Mouse (Mus musculus) myocyte (in vitro differentiated cells): Measurements from ENCODE around the gene Coa4. TPM values are rescaled to one million over a fixed set of nuclear protein-coding genes. Genes with fewer than 3 reads are reported as not detected.

ENCODE experiments used
- H3K27me3 ChIP-seq: one replicate; pipeline ENCODE4 v1.6.1; 2011; ENCODE audit not compliant: control insufficient read depth, insufficient read depth, insufficient read length
- H3K36me3 ChIP-seq: one replicate; pipeline ENCODE4 v1.6.1; 2011; ENCODE audit not compliant: control insufficient read depth, insufficient read depth
- H3K4me2 ChIP-seq: one replicate; pipeline ENCODE4 v1.6.1; 2011; ENCODE audit warnings: low read depth, control low read depth
- H3K4me3 ChIP-seq: one replicate; pipeline ENCODE4 v1.5.1; 2011; ENCODE audit warnings: mild to moderate bottlenecking, control low read depth, moderate library complexity
- H3K79me2 ChIP-seq: one replicate; pipeline ENCODE4 v1.6.1; 2011; ENCODE audit not compliant: control insufficient read depth, insufficient read depth
- H3ac ChIP-seq: one replicate; pipeline ENCODE4 v1.6.1; 2011; ENCODE audit not compliant: control insufficient read depth, insufficient read length
- CEBPB ChIP-seq: IDR thresholded peaks from 2 replicates; pipeline ENCODE4 v1.6.1; 2011; ENCODE audit warnings: mild to moderate bottlenecking, moderate library complexity; ENCODE audit not compliant: poor library complexity, insufficient read depth, severe bottlenecking
- E2F4 ChIP-seq: IDR thresholded peaks from one replicate; pipeline ENCODE4 v1.6.1; 2011; ENCODE audit warnings: mild to moderate bottlenecking, control low read depth, moderate library complexity; ENCODE audit not compliant: insufficient read depth
- MAX ChIP-seq: IDR thresholded peaks from one replicate; pipeline ENCODE4 v1.6.1; 2011; ENCODE audit warnings: low read depth, mild to moderate bottlenecking, control low read depth
- MYOD1 ChIP-seq, 3 experiments: IDR thresholded peaks; one replicate each; pipeline ENCODE4 v1.6.1; 2011; ENCODE audit warnings: control low read depth in 2 of 3, low read depth in 2 of 3, mild to moderate bottlenecking in 2 of 3, moderate library complexity in 1 of 3; ENCODE audit not compliant: insufficient read length in 2 of 3, control insufficient read depth in 1 of 3
- MYOG ChIP-seq, 3 experiments: IDR thresholded peaks; one replicate each; pipeline ENCODE4 v1.6.1; 2011; ENCODE audit warnings: control low read depth in 2 of 3, low read depth in 2 of 3, mild to moderate bottlenecking in 2 of 3; ENCODE audit not compliant: insufficient read length in 2 of 3, control insufficient read depth in 1 of 3, insufficient read depth in 1 of 3
- POLR2A ChIP-seq: IDR thresholded peaks from one replicate; pipeline ENCODE4 v1.6.1; 2011; ENCODE audit warnings: low read depth, mild to moderate bottlenecking, control low read depth, moderate library complexity; ENCODE audit not compliant: insufficient read length
- POLR2AphosphoS2 ChIP-seq: IDR thresholded peaks from one replicate; pipeline ENCODE4 v1.6.1; 2011; ENCODE audit warnings: low read depth, control low read depth; ENCODE audit not compliant: insufficient read length
- REST ChIP-seq: IDR thresholded peaks from one replicate; pipeline ENCODE4 v1.6.1; 2011; ENCODE audit warnings: mild to moderate bottlenecking, control low read depth, moderate library complexity; ENCODE audit not compliant: insufficient read depth, insufficient read length
- SRF ChIP-seq: IDR thresholded peaks from one replicate; pipeline ENCODE4 v1.6.1; 2011; ENCODE audit warnings: low read depth; ENCODE audit not compliant: control insufficient read depth, insufficient read length
- TCF12 ChIP-seq: IDR thresholded peaks from one replicate; pipeline ENCODE4 v1.6.1; 2011; ENCODE audit warnings: mild to moderate bottlenecking, control low read depth; ENCODE audit not compliant: poor library complexity, insufficient read depth, severe bottlenecking
- TCF3 ChIP-seq: IDR thresholded peaks from one replicate; pipeline ENCODE4 v1.6.1; 2011; ENCODE audit warnings: low read depth, control low read depth; ENCODE audit not compliant: insufficient read length
- USF1 ChIP-seq: IDR thresholded peaks from one replicate; pipeline ENCODE4 v1.6.1; 2011; ENCODE audit warnings: low read depth, mild to moderate bottlenecking, control low read depth, moderate library complexity
- polyA plus RNA-seq: library from polyadenylated mRNA; unstranded; fragments of >200 nt; fragmentation: generic; extraction: Trizol; gene quantifications from one replicate; pipeline ENCODE4 v1.2.1, GENCODE M21; 2012; ENCODE audit warnings: missing spikeins

Gene Coa4
- polyA plus RNA-seq, 1 experiment: 15.5 TPM

- Histone ChIP-seq H3K4me2 (no peak overlapping the region), H3K4me3 (no peak overlapping the region), H3K79me2 (no peaks in the 10 kb centered on the region), H3K36me3 (no peaks in the 10 kb centered on the region), H3ac (no peak overlapping the region), H3K27me3 (no peaks in the 10 kb centered on the region)
- TF ChIP-seq MAX: no peak
- no peak for TF ChIP-seq TCF3
- TF ChIP-seq E2F4: no peak
- TF ChIP-seq POLR2A: no peak
- no peak for TF ChIP-seq MYOG (IDR thresholded peaks at IDR 0.05; ENCODE audit: control insufficient read depth in 1 of 3, insufficient read depth in 1 of 3, insufficient read length in 2 of 3, low read depth in 2 of 3)
- no peak for TF ChIP-seq CEBPB
- no peak for TF ChIP-seq MYOD1 (IDR thresholded peaks at IDR 0.05; ENCODE audit: control insufficient read depth in 1 of 3, insufficient read length in 2 of 3, low read depth in 2 of 3)
- no peak for TF ChIP-seq REST
- no peak for TF ChIP-seq TCF12
- no peak for TF ChIP-seq USF1
- no peak for TF ChIP-seq SRF
- no peak for TF ChIP-seq POLR2AphosphoS2
These were observed 13.6 kb downstream of the Coa4 start for GRCm38 (mm10) chr7:100550338-100551007.

GRCm38 (mm10) chr7:100554939-100555338, 18.1 kb downstream of the Coa4 start:
- TF ChIP-seq CEBPB (no peak), E2F4 (no peak), SRF (no peak), TCF3 (no peak), POLR2A (no peak), REST (no peak), USF1 (no peak), MYOD1 (IDR thresholded peaks at IDR 0.05; ENCODE audit: control insufficient read depth in 1 of 3, insufficient read length in 2 of 3, low read depth in 2 of 3) (no peak), TCF12 (no peak), POLR2AphosphoS2 (no peak), MAX (no peak), MYOG (IDR thresholded peaks at IDR 0.05; ENCODE audit: control insufficient read depth in 1 of 3, insufficient read depth in 1 of 3, insufficient read length in 2 of 3, low read depth in 2 of 3) (no peak)
- no peaks in the 10 kb centered on the region for H3K27me3 ChIP-seq
- no peak overlapping the region for H3K4me3 ChIP-seq
- H3K79me2 ChIP-seq: no peaks in the 10 kb centered on the region
- H3ac ChIP-seq: no peak overlapping the region
- H3K4me2 ChIP-seq: no peak overlapping the region
- H3K36me3 ChIP-seq: no peaks in the 10 kb centered on the region

- Histone ChIP-seq H3K36me3 (no peaks in the 10 kb centered on the region), H3K4me3 (no peak overlapping the region), H3K4me2 (peak overlapping the region; percentile 8), H3K27me3 (no peaks in the 10 kb centered on the region), H3ac (no peak overlapping the region), H3K79me2 (no peaks in the 10 kb centered on the region)
- TF ChIP-seq POLR2AphosphoS2 (no peak), MYOG (IDR thresholded peaks at IDR 0.05; ENCODE audit: control insufficient read depth in 1 of 3, insufficient read depth in 1 of 3, insufficient read length in 2 of 3, low read depth in 2 of 3) (peak in 2 of 3 experiments; percentile 52 to 70), MYOD1 (IDR thresholded peaks at IDR 0.05; ENCODE audit: control insufficient read depth in 1 of 3, insufficient read length in 2 of 3, low read depth in 2 of 3) (peak in 1 of 3 experiments; percentile 24)
These were observed 18.6 kb downstream of the Coa4 start for GRCm38 (mm10) chr7:100555431-100555951.

GRCm38 (mm10) chr7:100557241-100557640, 20.4 kb downstream of the Coa4 start:
- no peak overlapping the region for H3K4me2 ChIP-seq
- no peak for TF ChIP-seq TCF3
- no peak for TF ChIP-seq POLR2A
- TF ChIP-seq MYOG (IDR thresholded peaks at IDR 0.05; ENCODE audit: control insufficient read depth in 1 of 3, insufficient read depth in 1 of 3, insufficient read length in 2 of 3, low read depth in 2 of 3): peak in 1 of 3 experiments; percentile 43
- no peak for TF ChIP-seq SRF
- TF ChIP-seq MYOD1 (IDR thresholded peaks at IDR 0.05; ENCODE audit: control insufficient read depth in 1 of 3, insufficient read length in 2 of 3, low read depth in 2 of 3): no peak
- TF ChIP-seq TCF12: no peak
- TF ChIP-seq REST: no peak
- no peak for TF ChIP-seq MAX
- H3K27me3 ChIP-seq: no peaks in the 10 kb centered on the region

GRCm38 (mm10) chr7:100559331-100559730, 22.5 kb downstream of the Coa4 start:
- Histone ChIP-seq H3K27me3 (no peaks in the 10 kb centered on the region), H3K4me2 (no peak overlapping the region), H3K79me2 (no peaks in the 10 kb centered on the region), H3K4me3 (no peak overlapping the region), H3ac (no peak overlapping the region), H3K36me3 (no peaks in the 10 kb centered on the region)
- no peak for TF ChIP-seq MYOG (IDR thresholded peaks at IDR 0.05; ENCODE audit: control insufficient read depth in 1 of 3, insufficient read depth in 1 of 3, insufficient read length in 2 of 3, low read depth in 2 of 3)
- TF ChIP-seq MYOD1 (IDR thresholded peaks at IDR 0.05; ENCODE audit: control insufficient read depth in 1 of 3, insufficient read length in 2 of 3, low read depth in 2 of 3): no peak
- no peak for TF ChIP-seq REST

More at GRCm38 (mm10) chr7:100557241-100557640, 20.4 kb downstream of the Coa4 start:
- H3ac ChIP-seq: no peak overlapping the region
- H3K4me3 ChIP-seq: no peak overlapping the region
- H3K79me2 ChIP-seq: no peaks in the 10 kb centered on the region
- no peaks in the 10 kb centered on the region for H3K36me3 ChIP-seq
